In genomic region chr2:27017802-27018201, GRCm38 (mm10) we compare ENCODE assay signal across 8 mouse cellular contexts. TPM values are rescaled to one million over a fixed set of nuclear protein-coding genes. Genes with fewer than 3 reads are reported as not detected.
DNase-seq lines count a peak whose midpoint lies in the region; ATAC-seq lines count a peak whose summit lies in the region.

No protein-coding gene starts in this region.

- 52% methylated on average over 5 of the region's 5 CpGs for WGBS in forebrain, embryonic 15.5 days
- 52% methylated on average over 5 of the region's 5 CpGs for WGBS in intestine, embryonic 14.5 days
- WGBS in liver, embryonic 11.5 days: 52% methylated on average over 5 of the region's 5 CpGs
- 52% methylated on average over 5 of the region's 5 CpGs for WGBS in neural tube, embryonic 13.5 days

- ATAC-seq in forebrain, embryonic 15.5 days (replicated peaks): peak; percentile 48; the same call in 1 of the 2 replicates
- 0 out of 2 replicates have a peak, but pooled peaks have one; percentile 52 for ATAC-seq in intestine, embryonic 14.5 days (replicated peaks; ENCODE audit: low FRiP score, low TSS enrichment, low read depth)
- ATAC-seq in liver, embryonic 11.5 days (replicated peaks; ENCODE audit: low FRiP score): peak; percentile 58; the same call in 1 of the 2 replicates
- ATAC-seq in neural tube, embryonic 13.5 days (ENCODE audit: low read depth): 0 out of 2 replicates have a peak, but pooled peaks have one; percentile 29

- no peaks in the 10 kb centered on the region for H3K9me3 ChIP-seq in forebrain, embryonic 15.5 days
- H3K9me3 ChIP-seq in intestine, embryonic 14.5 days (ENCODE audit: control insufficient read depth, low read length): no peaks in the 10 kb centered on the region
- H3K9me3 ChIP-seq in liver, embryonic 11.5 days (ENCODE audit: control insufficient read depth, low read length): no peaks in the 10 kb centered on the region
- H3K9me3 ChIP-seq in neural tube, embryonic 13.5 days: no peaks in the 10 kb centered on the region

- no peaks in the 10 kb centered on the region for H3K4me1 ChIP-seq in forebrain, embryonic 15.5 days
- no peaks in the 10 kb centered on the region for H3K4me1 ChIP-seq in intestine, embryonic 14.5 days (replicated peaks; ENCODE audit: control insufficient read depth, insufficient read depth, low read length)
- no peaks in the 10 kb centered on the region for H3K4me1 ChIP-seq in liver, embryonic 11.5 days (replicated peaks; ENCODE audit: control insufficient read depth, insufficient read depth, low read length)
- no peaks in the 10 kb centered on the region for H3K4me1 ChIP-seq in neural tube, embryonic 13.5 days (replicated peaks)

- no peak overlapping the region for H3K4me2 ChIP-seq in forebrain, embryonic 15.5 days (replicated peaks)
- H3K4me2 ChIP-seq in intestine, embryonic 14.5 days (ENCODE audit: low read length): no peak overlapping the region
- no peak overlapping the region for H3K4me2 ChIP-seq in liver, embryonic 11.5 days
- no peak overlapping the region for H3K4me2 ChIP-seq in neural tube, embryonic 13.5 days

- no peak overlapping the region for H3K27ac ChIP-seq in forebrain, embryonic 15.5 days (replicated peaks)
- no peak overlapping the region for H3K27ac ChIP-seq in intestine, embryonic 14.5 days (ENCODE audit: low read depth)
- no peak overlapping the region for H3K27ac ChIP-seq in liver, embryonic 11.5 days (ENCODE audit: low read depth, low read length)
- no peak overlapping the region for H3K27ac ChIP-seq in neural tube, embryonic 13.5 days (replicated peaks)

- H3K4me3 ChIP-seq in forebrain, embryonic 15.5 days: no peak overlapping the region
- H3K4me3 ChIP-seq in intestine, embryonic 14.5 days (ENCODE audit: low read depth, low read length): no peak overlapping the region
- no peak overlapping the region for H3K4me3 ChIP-seq in liver, embryonic 11.5 days (ENCODE audit: low read depth, low read length)
- no peak overlapping the region for H3K4me3 ChIP-seq in neural tube, embryonic 13.5 days

- no peak overlapping the region for H3K9ac ChIP-seq in forebrain, embryonic 15.5 days (replicated peaks)
- H3K9ac ChIP-seq in intestine, embryonic 14.5 days (ENCODE audit: low read length): no peak overlapping the region
- H3K9ac ChIP-seq in liver, embryonic 11.5 days (ENCODE audit: low read depth, low read length): no peak overlapping the region
- no peak overlapping the region for H3K9ac ChIP-seq in neural tube, embryonic 13.5 days

- DNase-seq in ovary, postnatal 14 days (ENCODE audit: low spot score): peak; percentile 59
- DNase-seq in ovary, adult 18-20 months (ENCODE audit: low spot score): no peak
- peak; percentile 59 for DNase-seq in c-Kit-positive CD71-positive TER-119-positive erythroid progenitor cells, embryonic 14.5 days (ENCODE audit: low spot score)
- peak; percentile 76 for DNase-seq in intestine, embryonic 14.5 days (ENCODE audit: low spot score)
- no peak for DNase-seq in liver, embryonic 11.5 days (ENCODE audit: low spot score)
- DNase-seq in testis, postnatal 14 days (ENCODE audit: low spot score): peak; percentile 56

- H3K27me3 ChIP-seq in forebrain, embryonic 15.5 days: no peaks in the 10 kb centered on the region
- no peaks in the 10 kb centered on the region for H3K27me3 ChIP-seq in intestine, embryonic 14.5 days (replicated peaks; ENCODE audit: control insufficient read depth, insufficient read depth, low read length)
- H3K27me3 ChIP-seq in liver, embryonic 11.5 days (replicated peaks; ENCODE audit: control insufficient read depth, insufficient read depth, low read length): no peaks in the 10 kb centered on the region
- H3K27me3 ChIP-seq in neural tube, embryonic 13.5 days: no peaks in the 10 kb centered on the region

- peaks cover 56% of the 10 kb centered on the region for H3K36me3 ChIP-seq in forebrain, embryonic 15.5 days
- H3K36me3 ChIP-seq in intestine, embryonic 14.5 days (ENCODE audit: control insufficient read depth, insufficient read depth, low read length): peaks cover 76% of the 10 kb centered on the region
- peaks cover 20% of the 10 kb centered on the region for H3K36me3 ChIP-seq in liver, embryonic 11.5 days (ENCODE audit: control insufficient read depth, insufficient read depth, low read length)
- peaks cover 81% of the 10 kb centered on the region for H3K36me3 ChIP-seq in neural tube, embryonic 13.5 days

RNA-seq across cellular contexts. Expression of gene Cacfd1, which starts 8.1 kb away (rescaled TPM):
- 120 and 121 TPM in 2 replicates for polyA plus RNA-seq in forebrain, embryonic 15.5 days (2015; fragmentation: Nextera tagmentation; extraction: Ambion mirVana)
- 55.0 and 56.8 TPM in 2 replicates for polyA plus RNA-seq in intestine, embryonic 14.5 days (2014; fragmentation: Nextera tagmentation; extraction: Ambion mirVana)
- polyA plus RNA-seq in liver, embryonic 11.5 days (2014; fragmentation: Nextera tagmentation; extraction: Ambion mirVana): 32.6 and 32.9 TPM in 2 replicates
- 114 and 120 TPM in 2 replicates for polyA plus RNA-seq in neural tube, embryonic 13.5 days (2015; fragmentation: Nextera tagmentation; extraction: Ambion mirVana)

RNA-seq across cellular contexts. Expression of gene Slc2a6, which starts 10.0 kb away (rescaled TPM):
- polyA plus RNA-seq in forebrain, embryonic 15.5 days (2015; fragmentation: Nextera tagmentation; extraction: Ambion mirVana): 5.2 TPM in 2 replicates
- polyA plus RNA-seq in intestine, embryonic 14.5 days (2014; fragmentation: Nextera tagmentation; extraction: Ambion mirVana): 0.76 and 0.94 TPM in 2 replicates
- polyA plus RNA-seq in liver, embryonic 11.5 days (2014; fragmentation: Nextera tagmentation; extraction: Ambion mirVana): 0.51 and 0.64 TPM in 2 replicates
- 8.3 and 9.3 TPM in 2 replicates for polyA plus RNA-seq in neural tube, embryonic 13.5 days (2015; fragmentation: Nextera tagmentation; extraction: Ambion mirVana)

RNA-seq across cellular contexts. Expression of gene Adamts13, which starts 44.6 kb away (rescaled TPM):
- polyA plus RNA-seq in forebrain, embryonic 15.5 days (2015; fragmentation: Nextera tagmentation; extraction: Ambion mirVana): 0.22 and 0.38 TPM in 2 replicates
- 0.15 and 0.16 TPM in 2 replicates for polyA plus RNA-seq in intestine, embryonic 14.5 days (2014; fragmentation: Nextera tagmentation; extraction: Ambion mirVana)
- polyA plus RNA-seq in liver, embryonic 11.5 days (2014; fragmentation: Nextera tagmentation; extraction: Ambion mirVana): 0.43 and 0.63 TPM in 2 replicates
- polyA plus RNA-seq in neural tube, embryonic 13.5 days (2015; fragmentation: Nextera tagmentation; extraction: Ambion mirVana): not detected in 2 replicates

RNA-seq across cellular contexts. Expression of gene Rexo4, which starts 53.6 kb away (rescaled TPM):
- 38.4 and 38.8 TPM in 2 replicates for polyA plus RNA-seq in forebrain, embryonic 15.5 days (2015; fragmentation: Nextera tagmentation; extraction: Ambion mirVana)
- 48.2 and 52.7 TPM in 2 replicates for polyA plus RNA-seq in intestine, embryonic 14.5 days (2014; fragmentation: Nextera tagmentation; extraction: Ambion mirVana)
- 58.8 TPM in 2 replicates for polyA plus RNA-seq in liver, embryonic 11.5 days (2014; fragmentation: Nextera tagmentation; extraction: Ambion mirVana)
- polyA plus RNA-seq in neural tube, embryonic 13.5 days (2015; fragmentation: Nextera tagmentation; extraction: Ambion mirVana): 31.8 and 33.7 TPM in 2 replicates

RNA-seq across cellular contexts. Expression of gene Mymk, which starts 54.2 kb away (rescaled TPM):
- 0.17 TPM in 1 of 2 replicates, not detected in the other for polyA plus RNA-seq in forebrain, embryonic 15.5 days (2015; fragmentation: Nextera tagmentation; extraction: Ambion mirVana)
- not detected in 2 replicates for polyA plus RNA-seq in intestine, embryonic 14.5 days (2014; fragmentation: Nextera tagmentation; extraction: Ambion mirVana)
- 0.12 and 0.13 TPM in 2 replicates for polyA plus RNA-seq in liver, embryonic 11.5 days (2014; fragmentation: Nextera tagmentation; extraction: Ambion mirVana)
- 1.3 and 5.9 TPM in 2 replicates for polyA plus RNA-seq in neural tube, embryonic 13.5 days (2015; fragmentation: Nextera tagmentation; extraction: Ambion mirVana)

Comparison
In these comparisons a context has a peak if more than half of its experiments do, and no peak if none do; other contexts are left out.
1. DNase-seq: peak in ovary, postnatal 14 days (single experiment), c-Kit-positive CD71-positive TER-119-positive erythroid progenitor cells, embryonic 14.5 days (single experiment), intestine, embryonic 14.5 days (single experiment) and testis, postnatal 14 days (single experiment); none in ovary, adult 18-20 months (single experiment) and liver, embryonic 11.5 days (single experiment).
2. Peak in every context shown above with its lines, with median percentiles within 50 percentile points of each other: ATAC-seq.